Mouse (Mus musculus): ENCODE data around the gene Chd3. TPM values are rescaled to one million over a fixed set of nuclear protein-coding genes. Genes with fewer than 3 reads are reported as not detected.
A peak's percentile ranks its signal among the peaks of the same experiment; 100 is the strongest.
"Not testable (repeated sequence)": the region's sequence is repeated elsewhere in the genome, so short reads cannot be mapped to it uniquely, and the experiment has no call there.

Chd3 gene
- polyA plus RNA-seq, 1 experiment from 2014 or later: 124 TPM

- WGBS: 12% methylated on average over 9 of the region's 9 CpGs
- Histone ChIP-seq H3K4me1 (replicated peaks) (peaks cover 48% of the 10 kb centered on the region), H3K9me3 (no peaks in the 10 kb centered on the region), H3K27me3 (peaks cover 32% of the 10 kb centered on the region), H3K36me3 (no peaks in the 10 kb centered on the region), H3K27ac (no peak overlapping the region), H3K4me2 (peak overlapping the region; percentile 82), H3K9ac (replicated peaks) (peak overlapping the region; percentile 63; the same call in 1 of the 2 replicates), H3K4me3 (replicated peaks) (peak overlapping the region; percentile 54)
- no peak for ATAC-seq (ENCODE audit: insufficient number of reproducible peaks, insufficient read depth, low FRiP score, low TSS enrichment, low read depth)
Measured at GRCm38 (mm10) chr11:69327157-69327442, 42.1 kb downstream of the Chd3 start.

- Histone ChIP-seq H3K9ac (replicated peaks) (peak overlapping the region; percentile 63), H3K9me3 (no peaks in the 10 kb centered on the region), H3K36me3 (no peaks in the 10 kb centered on the region), H3K4me1 (replicated peaks) (peaks cover 51% of the 10 kb centered on the region), H3K27me3 (peaks cover 32% of the 10 kb centered on the region), H3K4me2 (peak overlapping the region; percentile 82), H3K4me3 (replicated peaks) (peak overlapping the region; percentile 54), H3K27ac (no peak overlapping the region)
- ATAC-seq (ENCODE audit: insufficient number of reproducible peaks, insufficient read depth, low FRiP score, low TSS enrichment, low read depth): 0 out of 2 replicates have a peak, but pooled peaks have one; percentile 16
- 2% methylated on average over 45 of the region's 45 CpGs for WGBS
Measured at GRCm38 (mm10) chr11:69326408-69327156, 42.6 kb downstream of the Chd3 start.

GRCm38 (mm10) chr11:69325628-69326407 lies 43.4 kb downstream of the Chd3 start, which contains the start of gene Kcnab3:
Gene Kcnab3, plus strand, starts transcription at chr11:69326258.
- Histone ChIP-seq H3K4me1 (replicated peaks) (peaks cover 44% of the 10 kb centered on the region), H3K27me3 (peaks cover 32% of the 10 kb centered on the region), H3K27ac (no peak within 1 kb of the TSS), H3K4me2 (peak within 1 kb of the TSS; percentile 82), H3K9me3 (no peaks in the 10 kb centered on the region), H3K9ac (replicated peaks) (peak within 1 kb of the TSS; percentile 63), H3K36me3 (peaks cover 3% of the 10 kb centered on the region; the same call in 1 of the 2 replicates), H3K4me3 (replicated peaks) (peak within 1 kb of the TSS; percentile 54)
- WGBS: 11% methylated on average over 26 of the region's 26 CpGs
- ATAC-seq (ENCODE audit: insufficient number of reproducible peaks, insufficient read depth, low FRiP score, low TSS enrichment, low read depth): 0 out of 2 replicates have a peak, but pooled peaks have one; percentile 11

- Histone ChIP-seq H3K36me3 (peaks cover 12% of the 10 kb centered on the region), H3K27ac (no peak overlapping the region), H3K4me2 (peak overlapping the region; percentile 84), H3K27me3 (peaks cover 29% of the 10 kb centered on the region), H3K4me3 (replicated peaks) (peak overlapping the region; percentile 61), H3K9ac (replicated peaks) (no peak overlapping the region), H3K9me3 (no peaks in the 10 kb centered on the region), H3K4me1 (replicated peaks) (peaks cover 44% of the 10 kb centered on the region)
- 80% methylated on average over 6 of the region's 6 CpGs for WGBS
- no peak for ATAC-seq (ENCODE audit: insufficient number of reproducible peaks, insufficient read depth, low FRiP score, low TSS enrichment, low read depth)
Measured at GRCm38 (mm10) chr11:69324749-69325148, 44.5 kb downstream of the Chd3 start.

- H3K4me1 ChIP-seq (replicated peaks): peaks cover 44% of the 10 kb centered on the region
- under 1% methylated on average over 30 of the region's 30 CpGs for WGBS
- ATAC-seq (ENCODE audit: insufficient number of reproducible peaks, insufficient read depth, low FRiP score, low TSS enrichment, low read depth): peak; percentile 83
- peak within 1 kb of the TSS; percentile 84 for H3K4me2 ChIP-seq
- H3K27me3 ChIP-seq: peaks cover 23% of the 10 kb centered on the region
- H3K4me3 ChIP-seq (replicated peaks): peak within 1 kb of the TSS; percentile 61
- H3K27ac ChIP-seq: peak within 1 kb of the TSS; percentile 93
- peak within 1 kb of the TSS; percentile 81 for H3K9ac ChIP-seq (replicated peaks)
- H3K9me3 ChIP-seq: no peaks in the 10 kb centered on the region
- peaks cover 22% of the 10 kb centered on the region for H3K36me3 ChIP-seq
Measured at GRCm38 (mm10) chr11:69323667-69324111, 45.5 kb downstream of the Chd3 start, which contains the start of the genes Cntrob and Trappc1. Gene Cntrob, minus strand, starts transcription at chr11:69323775. Gene Trappc1, plus strand, starts transcription at chr11:69323980.

GRCm38 (mm10) chr11:69322693-69323471 lies 46.3 kb downstream of the Chd3 start:
- Histone ChIP-seq H3K4me2 (peak overlapping the region; percentile 84), H3K4me1 (replicated peaks) (peaks cover 44% of the 10 kb centered on the region), H3K9ac (replicated peaks) (peak overlapping the region; percentile 81), H3K9me3 (no peaks in the 10 kb centered on the region), H3K4me3 (replicated peaks) (peak overlapping the region; percentile 61), H3K36me3 (peaks cover 30% of the 10 kb centered on the region), H3K27ac (peak overlapping the region; percentile 93), H3K27me3 (peaks cover 18% of the 10 kb centered on the region)
- no peak for ATAC-seq (ENCODE audit: insufficient number of reproducible peaks, insufficient read depth, low FRiP score, low TSS enrichment, low read depth)
- WGBS: 23% methylated on average over 18 of the region's 18 CpGs

GRCm38 (mm10) chr11:69322010-69322409 lies 47.2 kb downstream of the Chd3 start:
- Histone ChIP-seq H3K36me3 (peaks cover 38% of the 10 kb centered on the region), H3K4me1 (replicated peaks) (peaks cover 41% of the 10 kb centered on the region), H3K27ac (no peak overlapping the region), H3K4me2 (peak overlapping the region; percentile 84), H3K9me3 (no peaks in the 10 kb centered on the region), H3K4me3 (replicated peaks) (peak overlapping the region; percentile 61), H3K9ac (replicated peaks) (peak overlapping the region; percentile 81; the same call in 1 of the 2 replicates), H3K27me3 (peaks cover 9% of the 10 kb centered on the region)
- no peak for ATAC-seq (ENCODE audit: insufficient number of reproducible peaks, insufficient read depth, low FRiP score, low TSS enrichment, low read depth)
- WGBS: 77% methylated on average over 6 of the region's 6 CpGs

- Histone ChIP-seq H3K4me2 (peak overlapping the region; percentile 84), H3K9ac (replicated peaks) (no peak overlapping the region; the same call in 1 of the 2 replicates), H3K27me3 (peaks cover 5% of the 10 kb centered on the region), H3K36me3 (peaks cover 42% of the 10 kb centered on the region), H3K9me3 (no peaks in the 10 kb centered on the region), H3K27ac (no peak overlapping the region), H3K4me1 (replicated peaks) (peaks cover 37% of the 10 kb centered on the region), H3K4me3 (replicated peaks) (no peak overlapping the region)
- WGBS: 92% methylated on average over 6 of the region's 6 CpGs
- ATAC-seq (ENCODE audit: insufficient number of reproducible peaks, insufficient read depth, low FRiP score, low TSS enrichment, low read depth): no peak
Measured at GRCm38 (mm10) chr11:69321580-69321979, 47.6 kb downstream of the Chd3 start.

- H3K9me3 ChIP-seq; H3K4me2 ChIP-seq; H3K27me3 ChIP-seq; ATAC-seq (ENCODE audit: insufficient number of reproducible peaks, insufficient read depth, low FRiP score, low TSS enrichment, low read depth); H3K4me3 ChIP-seq (replicated peaks); H3K27ac ChIP-seq; H3K9ac ChIP-seq (replicated peaks): not testable (repeated sequence)
- 86% methylated on average over 3 of the region's 3 CpGs for WGBS
- Histone ChIP-seq H3K36me3 (peaks cover 75% of the 10 kb centered on the region), H3K4me1 (replicated peaks) (peaks cover 15% of the 10 kb centered on the region)
Measured at GRCm38 (mm10) chr11:69318000-69318399, 51.2 kb downstream of the Chd3 start.

- Histone ChIP-seq H3K27me3 (no peaks in the 10 kb centered on the region), H3K4me2 (no peak overlapping the region), H3K4me3 (replicated peaks) (no peak overlapping the region), H3K36me3 (peaks cover 87% of the 10 kb centered on the region), H3K27ac (no peak overlapping the region), H3K9me3 (no peaks in the 10 kb centered on the region), H3K4me1 (replicated peaks) (no peaks in the 10 kb centered on the region), H3K9ac (replicated peaks) (no peak overlapping the region)
- 95% methylated on average over 6 of the region's 6 CpGs for WGBS
- no peak for ATAC-seq (ENCODE audit: insufficient number of reproducible peaks, insufficient read depth, low FRiP score, low TSS enrichment, low read depth)
Measured at GRCm38 (mm10) chr11:69316361-69316760, 52.8 kb downstream of the Chd3 start.
